Mouse (Mus musculus) forebrain, postnatal 0 days (tissue): ENCODE measurements around the gene Epha7. TPM values are rescaled to one million over a fixed set of nuclear protein-coding genes. Genes with fewer than 3 reads are reported as not detected.

Experiments used
- ATAC-seq: fragments of 200-750 bp; cut with Nextera tagmentation; 2 replicates; pipeline ENCODE4 v1.8.0; 2017; ENCODE audit warnings: mild to moderate bottlenecking, moderate library complexity
- DNase-seq: peaks from one replicate; pipeline ENCODE4 v3.0.0-alpha.2; 2015
- H3K27ac ChIP-seq: fragments of 300-500 bp; sonication (generic); 2 replicates; pipeline ENCODE4 v1.5.1; 2014; ENCODE audit warnings: low read depth, mild to moderate bottlenecking, antibody characterized with exemption, low read length, moderate library complexity, mixed read lengths
- H3K27me3 ChIP-seq: fragments of 300-500 bp; sonication (generic); 2 replicates; pipeline ENCODE4 v1.6.1; 2014; ENCODE audit warnings: mild to moderate bottlenecking, low read length, mixed read lengths; ENCODE audit not compliant: insufficient read depth
- H3K36me3 ChIP-seq: fragments of 300-500 bp; sonication (generic); 2 replicates; pipeline ENCODE4 v1.6.1; 2014; ENCODE audit warnings: mild to moderate bottlenecking, moderate library complexity; ENCODE audit not compliant: insufficient read depth
- H3K4me1 ChIP-seq: fragments of 300-500 bp; sonication (generic); 2 replicates; pipeline ENCODE4 v1.6.1; 2014; ENCODE audit warnings: antibody characterized with exemption; ENCODE audit not compliant: insufficient read depth
- H3K4me2 ChIP-seq: fragments of 300-500 bp; sonication (generic); 2 replicates; pipeline ENCODE4 v1.6.1; 2014; ENCODE audit warnings: low read depth, mild to moderate bottlenecking, moderate library complexity
- H3K4me3 ChIP-seq: fragments of 300-500 bp; sonication (generic); 2 replicates; pipeline ENCODE4 v1.5.1; 2014; ENCODE audit warnings: low read depth, low read length, mixed read lengths
- H3K9ac ChIP-seq: fragments of 300-500 bp; sonication (generic); 2 replicates; pipeline ENCODE4 v1.6.1; 2014; ENCODE audit warnings: mild to moderate bottlenecking
- H3K9me3 ChIP-seq: fragments of 300-500 bp; sonication (generic); 2 replicates; pipeline ENCODE4 v1.6.1; 2016; ENCODE audit warnings: low read length
- CTCF ChIP-seq: sonication (generic); IDR thresholded peaks from 2 replicates; pipeline ENCODE4 v1.5.1; 2016; ENCODE audit warnings: antibody characterized with exemption, control low read depth, low read depth
- WGBS: fragments of 180-500 bp; shearing (Covaris S2); extraction: QIAGEN DNeasy Blood & Tissue Kit; methylation state at CpG from one replicate; pipeline ENCODE4 v1.1.7; 2014; 5-methylcytosine and 5-hydroxymethylcytosine counted together
- polyA plus RNA-seq: library from polyadenylated mRNA; unstranded; fragments of >200 nt; fragmentation: Nextera tagmentation; extraction: Ambion mirVana; gene quantifications from 2 replicates; pipeline ENCODE4 v1.2.1, GENCODE M21; 2015
- total RNA-seq: library from RNA; depleted of rRNA; stranded (reverse); fragments of >200 nt; gene quantifications from 2 replicates; pipeline ENCODE4 v1.2.3, GENCODE M21; 2014; rRNA removed

Epha7 gene
- total RNA-seq (70.7 and 73.1 TPM in 2 replicates), polyA plus RNA-seq (44.0 and 57.3 TPM in 2 replicates)

GRCm38 (mm10) chr4:28812691-28813289 lies at the start of gene Epha7:
TSS of gene Epha7 (plus strand) at chr4:28813131.
- Histone ChIP-seq H3K9me3 (no peaks in the 10 kb centered on the region), H3K27ac (peak within 1 kb of the TSS; percentile 95), H3K4me1 (no peaks in the 10 kb centered on the region), H3K4me2 (peak within 1 kb of the TSS; percentile 63), H3K36me3 (no peaks in the 10 kb centered on the region), H3K9ac (peak within 1 kb of the TSS; percentile 91), H3K4me3 (peak within 1 kb of the TSS; percentile 89), H3K27me3 (no peaks in the 10 kb centered on the region)
- DNase-seq (peak; percentile 98), ATAC-seq (peak; percentile 96)
- 2% methylated on average over 48 of the region's 48 CpGs for WGBS
- no peak for TF ChIP-seq CTCF

DNA sequence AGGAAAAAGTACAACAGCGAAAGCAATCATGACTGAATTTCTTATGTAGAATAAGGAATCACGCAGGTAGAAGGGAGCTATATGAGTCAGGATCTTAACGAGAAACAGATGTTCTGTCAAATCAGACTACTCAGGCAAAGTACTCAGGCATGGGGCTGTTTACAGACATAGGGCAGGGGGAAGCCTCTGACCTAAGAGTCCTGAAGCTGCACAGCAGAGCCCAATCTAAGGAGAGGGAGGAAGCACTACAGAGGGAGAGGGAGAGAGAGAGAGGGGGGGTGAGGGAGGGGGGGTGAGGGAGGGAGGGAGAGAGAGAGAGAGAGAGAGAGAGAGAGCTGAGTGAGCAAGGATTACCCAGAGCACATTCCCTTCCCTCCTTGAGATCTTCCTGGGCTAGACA lies 29.0 kb upstream of the Epha7 start:
- Histone ChIP-seq H3K4me1 (no peaks in the 10 kb centered on the region), H3K4me3 (no peak overlapping the region), H3K4me2 (no peak overlapping the region), H3K9me3 (no peaks in the 10 kb centered on the region), H3K36me3 (no peaks in the 10 kb centered on the region), H3K27ac (no peak overlapping the region), H3K27me3 (no peaks in the 10 kb centered on the region), H3K9ac (no peak overlapping the region)
- 43% methylated on average over 3 of the region's 3 CpGs for WGBS
- DNase-seq (no peak), ATAC-seq (no peak)
- no peak for TF ChIP-seq CTCF

GRCm38 (mm10) chr4:28808800-28809199 lies 4.1 kb upstream of the Epha7 start:
- TF ChIP-seq CTCF, result peak; percentile 56
- H3K4me3 ChIP-seq, result no peak overlapping the region
- DNase-seq (no peak), ATAC-seq (no peak)
- no peak overlapping the region for H3K4me2 ChIP-seq
- no peaks in the 10 kb centered on the region for H3K9me3 ChIP-seq
- no peaks in the 10 kb centered on the region for H3K27me3 ChIP-seq
- H3K4me1 ChIP-seq, result no peaks in the 10 kb centered on the region
- H3K27ac ChIP-seq, result no peak overlapping the region
- no peak overlapping the region for H3K9ac ChIP-seq
- no peaks in the 10 kb centered on the region for H3K36me3 ChIP-seq

GRCm38 (mm10) chr4:28809703-28810102 lies 3.2 kb upstream of the Epha7 start:
- TF ChIP-seq CTCF, result no peak
- Histone ChIP-seq H3K4me1 (no peaks in the 10 kb centered on the region), H3K27me3 (no peaks in the 10 kb centered on the region), H3K9me3 (no peaks in the 10 kb centered on the region), H3K27ac (no peak overlapping the region), H3K9ac (no peak overlapping the region), H3K4me2 (no peak overlapping the region), H3K36me3 (no peaks in the 10 kb centered on the region), H3K4me3 (no peak overlapping the region)
- 83% methylated on average over 4 of the region's 4 CpGs for WGBS
- DNase-seq (no peak), ATAC-seq (no peak)

GRCm38 (mm10) chr4:28813551-28814475 lies 882 bp downstream of the Epha7 start:
- Histone ChIP-seq H3K9ac (peak overlapping the region; percentile 91), H3K36me3 (no peaks in the 10 kb centered on the region), H3K4me3 (peak overlapping the region; percentile 89), H3K27me3 (no peaks in the 10 kb centered on the region), H3K9me3 (no peaks in the 10 kb centered on the region), H3K4me1 (no peaks in the 10 kb centered on the region), H3K27ac (peak overlapping the region; percentile 95), H3K4me2 (peak overlapping the region; percentile 63)
- WGBS, result under 1% methylated on average over 94 of the region's 94 CpGs
- peak; percentile 70 for DNase-seq
- TF ChIP-seq CTCF, result peak; percentile 45
- peak; percentile 23 for ATAC-seq

GRCm38 (mm10) chr4:28814476-28814815 lies 1.5 kb downstream of the Epha7 start:
- ATAC-seq (no peak), DNase-seq (no peak)
- no peak for TF ChIP-seq CTCF
- H3K9ac ChIP-seq, result peak overlapping the region; percentile 91
- peak overlapping the region; percentile 63 for H3K4me2 ChIP-seq
- H3K4me1 ChIP-seq, result no peaks in the 10 kb centered on the region
- H3K27ac ChIP-seq, result peak overlapping the region; percentile 95
- no peaks in the 10 kb centered on the region for H3K9me3 ChIP-seq
- no peaks in the 10 kb centered on the region for H3K36me3 ChIP-seq
- no peaks in the 10 kb centered on the region for H3K27me3 ChIP-seq
- H3K4me3 ChIP-seq, result peak overlapping the region; percentile 89
- WGBS, result under 1% methylated on average over 8 of the region's 8 CpGs
